Mouse (Mus musculus) 416B (cell line): ENCODE data around the gene Bcam.
A peak's percentile ranks its signal among the peaks of the same experiment; 100 is the strongest.

Source experiments
- DNase-seq: peaks from one replicate; pipeline ENCODE4 v3.0.0; 2011; ENCODE audit warnings: low read depth

The Bcam gene

GRCm38 (mm10) chr7:19785874-19786458 is 15.2 kb upstream of the Bcam start:
- DNase-seq: no peak

GRCm38 (mm10) chr7:19784764-19785535 is 14.1 kb upstream of the Bcam start:
- DNase-seq: peak; percentile 47

- no peak for DNase-seq
Observed at GRCm38 (mm10) chr7:19783630-19784029, 12.8 kb upstream of the Bcam start.

GRCm38 (mm10) chr7:19782645-19783044 is 11.8 kb upstream of the Bcam start:
- DNase-seq: peak; percentile 60

GRCm38 (mm10) chr7:19781741-19782140 is 10.9 kb upstream of the Bcam start:
- no peak for DNase-seq

GRCm38 (mm10) chr7:19779903-19780302 is 9.1 kb upstream of the Bcam start:
- DNase-seq: no peak

- no peak for DNase-seq
Observed at GRCm38 (mm10) chr7:19778645-19779044, 7.8 kb upstream of the Bcam start.

GRCm38 (mm10) chr7:19777049-19777723 is 6.4 kb upstream of the Bcam start:
- DNase-seq: no peak

- no peak for DNase-seq
Observed at GRCm38 (mm10) chr7:19771682-19772081, 866 bp upstream of the Bcam start.

GRCm38 (mm10) chr7:19770375-19770754 is 451 bp downstream of the Bcam start:
- no peak for DNase-seq

- DNase-seq: no peak
Observed at GRCm38 (mm10) chr7:19769434-19770374, 1.1 kb downstream of the Bcam start.

GRCm38 (mm10) chr7:19769001-19769400 is 1.8 kb downstream of the Bcam start:
- DNase-seq: no peak

- no peak for DNase-seq
Observed at GRCm38 (mm10) chr7:19768251-19768650, 2.6 kb downstream of the Bcam start.

GRCm38 (mm10) chr7:19764581-19764980 is 6.2 kb downstream of the Bcam start:
- no peak for DNase-seq

GRCm38 (mm10) chr7:19763829-19764477 is 6.9 kb downstream of the Bcam start:
- no peak for DNase-seq

GRCm38 (mm10) chr7:19762283-19762682 is 8.5 kb downstream of the Bcam start:
- no peak for DNase-seq

GRCm38 (mm10) chr7:19760021-19760420 is 10.8 kb downstream of the Bcam start:
- DNase-seq: no peak

GRCm38 (mm10) chr7:19758623-19759022 is 12.2 kb downstream of the Bcam start:
- no peak for DNase-seq

- DNase-seq: no peak
Observed at GRCm38 (mm10) chr7:19755851-19756786, 14.7 kb downstream of the Bcam start.

GRCm38 (mm10) chr7:19755008-19755407 is 15.8 kb downstream of the Bcam start:
- DNase-seq: peak; percentile 29
